Mouse (Mus musculus) natural killer cell, adult 2 months (primary cell): ENCODE measurements around the gene Dclre1a.
A peak's percentile ranks its signal among the peaks of the same experiment; 100 is the strongest.
"Not testable (repeated sequence)": the region's sequence is repeated elsewhere in the genome, so short reads cannot be mapped to it uniquely, and the experiment has no call there.

Source experiments
- DNase-seq, 2 experiments: peaks; one replicate each; pipeline ENCODE4 v3.0.0; 2022; ENCODE audit warnings: low spot score in 2 of 2

Dclre1a gene

GRCm38 (mm10) chr19:56549033-56549680 lies 1.1 kb upstream of the Dclre1a start:
- no peak for DNase-seq

- peak; percentile 72 to 81 for DNase-seq
These were observed 409 bp upstream of the Dclre1a start, which contains the start of gene Nhlrc2 for GRCm38 (mm10) chr19:56548230-56549032. Gene Nhlrc2 (plus strand): TSS chr19:56548261.

GRCm38 (mm10) chr19:56546031-56546430 lies 2.0 kb downstream of the Dclre1a start:
- DNase-seq = no peak

- no peak for DNase-seq
These were observed 3.2 kb downstream of the Dclre1a start for GRCm38 (mm10) chr19:56544681-56545388.

GRCm38 (mm10) chr19:56543320-56543719 lies 4.7 kb downstream of the Dclre1a start:
- no peak for DNase-seq

- DNase-seq = no peak
These were observed 12.3 kb downstream of the Dclre1a start for GRCm38 (mm10) chr19:56535765-56536164.

- DNase-seq = no peak
These were observed 13.0 kb downstream of the Dclre1a start for GRCm38 (mm10) chr19:56535064-56535463.

- no peak for DNase-seq
These were observed 13.7 kb downstream of the Dclre1a start for GRCm38 (mm10) chr19:56534337-56534736.

- no peak for DNase-seq
These were observed 14.5 kb downstream of the Dclre1a start for GRCm38 (mm10) chr19:56533291-56534071.

- DNase-seq = no peak
These were observed 16.8 kb downstream of the Dclre1a start for GRCm38 (mm10) chr19:56531251-56531650.

GRCm38 (mm10) chr19:56530529-56530928 lies 17.5 kb downstream of the Dclre1a start:
- DNase-seq = not testable (repeated sequence)

GRCm38 (mm10) chr19:56519408-56519807 lies 28.6 kb downstream of the Dclre1a start:
- DNase-seq = not testable (repeated sequence)

GRCm38 (mm10) chr19:56513527-56513926 lies 34.5 kb downstream of the Dclre1a start:
- DNase-seq = not testable (repeated sequence)

GRCm38 (mm10) chr19:56511207-56511606 lies 36.8 kb downstream of the Dclre1a start:
- DNase-seq = not testable (repeated sequence)

GRCm38 (mm10) chr19:56503525-56503924 lies 44.5 kb downstream of the Dclre1a start:
- not testable (repeated sequence) for DNase-seq

- DNase-seq = not testable (repeated sequence)
These were observed 45.0 kb downstream of the Dclre1a start for GRCm38 (mm10) chr19:56503069-56503468.

- not testable (repeated sequence) for DNase-seq
These were observed 53.9 kb downstream of the Dclre1a start for GRCm38 (mm10) chr19:56494157-56494556.

GRCm38 (mm10) chr19:56489601-56490000 lies 58.4 kb downstream of the Dclre1a start:
- DNase-seq = no peak

GRCm38 (mm10) chr19:56487339-56487738 lies 60.7 kb downstream of the Dclre1a start:
- no peak for DNase-seq

GRCm38 (mm10) chr19:56486926-56487325 lies 61.1 kb downstream of the Dclre1a start:
- no peak for DNase-seq
